Mouse (Mus musculus): Measurements from ENCODE around the gene Tbc1d14. TPM values are rescaled to one million over a fixed set of nuclear protein-coding genes. Genes with fewer than 3 reads are reported as not detected.

The Tbc1d14 gene
- polyA plus RNA-seq, 1 experiment: 34.7 TPM

DNA sequence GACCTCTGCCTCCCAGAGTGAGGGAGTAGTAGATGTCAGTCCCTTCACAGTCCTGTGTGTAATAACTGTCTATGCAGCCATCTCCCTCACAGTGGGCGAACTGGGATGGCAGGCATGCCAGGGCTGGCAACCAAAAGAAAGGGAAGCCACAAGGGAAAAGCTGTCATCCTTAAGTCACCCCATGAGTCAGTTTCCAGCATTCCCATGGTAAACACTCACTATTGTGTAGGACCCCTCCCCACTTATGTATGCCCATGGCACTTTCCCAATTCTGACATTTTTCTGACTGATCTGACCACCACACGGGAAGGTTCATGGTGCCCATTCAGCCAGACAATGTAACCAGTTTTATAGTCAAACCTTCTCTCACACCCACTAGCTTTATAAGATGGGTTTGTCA, 132.4 kb downstream of the Tbc1d14 start:
- Histone ChIP-seq H3K27ac (ENCODE audit: control insufficient read depth, insufficient read depth, low read depth, low read length, poor library complexity) (no peak overlapping the region), H3K4me3 (replicated peaks; ENCODE audit: control insufficient read depth, low read depth, low read length) (no peak overlapping the region), H3K4me1 (ENCODE audit: control insufficient read depth, insufficient read depth, low read length) (no peaks in the 10 kb centered on the region; the same call in 1 of the 2 replicates)
- 81% methylated on average over 2 of the region's 2 CpGs for WGBS
- TF ChIP-seq POLR2A (IDR thresholded peaks at IDR 0.05; ENCODE audit: borderline replicate concordance, control insufficient read depth, low read depth, low read length): no peak
- TF ChIP-seq CTCF (IDR thresholded peaks at IDR 0.05; ENCODE audit: control insufficient read depth, insufficient read depth, low read length): no peak

DNA sequence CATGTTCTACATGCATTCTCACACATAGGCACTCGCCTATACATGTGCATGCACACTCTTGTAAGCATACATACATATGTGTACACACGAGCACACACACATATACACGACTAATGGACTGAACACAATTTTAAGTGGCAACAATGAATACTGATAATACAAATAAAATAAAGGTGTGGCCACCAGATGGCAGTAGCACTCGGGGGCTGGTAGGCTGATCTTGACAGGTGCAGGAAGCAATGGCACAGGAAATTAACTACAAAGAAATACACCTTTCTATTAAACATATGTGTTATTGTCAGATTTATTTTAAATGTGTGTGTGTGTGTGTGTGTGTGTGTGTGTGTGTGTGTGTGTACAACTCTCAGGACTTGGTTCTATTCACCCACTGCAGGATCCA, 134.2 kb downstream of the Tbc1d14 start:
- H3K4me1 ChIP-seq (ENCODE audit: control insufficient read depth, insufficient read depth, low read length): no peaks in the 10 kb centered on the region
- WGBS: 4% methylated on average over 4 of the region's 4 CpGs
- peak; percentile 80 for TF ChIP-seq CTCF (IDR thresholded peaks at IDR 0.05; ENCODE audit: control insufficient read depth, insufficient read depth, low read length)
- no peak for TF ChIP-seq POLR2A (IDR thresholded peaks at IDR 0.05; ENCODE audit: borderline replicate concordance, control insufficient read depth, low read depth, low read length)

DNA sequence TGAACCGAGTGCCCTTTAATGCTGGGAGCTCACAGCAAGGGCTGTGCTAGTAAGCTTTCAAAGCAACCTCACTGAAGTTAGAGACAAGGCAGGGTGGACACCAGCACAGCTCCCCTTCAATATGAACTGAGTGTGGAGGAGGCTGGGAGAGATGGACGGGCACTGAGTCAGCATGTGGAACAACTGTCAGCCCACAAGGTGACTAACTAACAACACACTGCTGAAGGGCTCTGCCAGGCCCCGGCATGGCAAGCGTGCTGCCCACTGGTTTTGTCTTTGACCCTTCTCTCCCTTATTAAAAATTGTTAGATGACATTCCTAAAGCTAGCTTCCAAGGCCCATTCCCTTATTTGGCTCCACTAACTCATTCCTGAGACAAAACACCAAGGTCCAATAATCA, 135.4 kb downstream of the Tbc1d14 start:
- WGBS: 68% methylated on average over 4 of the region's 4 CpGs
- H3K27ac ChIP-seq (ENCODE audit: control insufficient read depth, insufficient read depth, low read depth, low read length, poor library complexity): no peak overlapping the region
- no peaks in the 10 kb centered on the region for H3K4me1 ChIP-seq (ENCODE audit: control insufficient read depth, insufficient read depth, low read length)
- no peak for TF ChIP-seq POLR2A (IDR thresholded peaks at IDR 0.05; ENCODE audit: borderline replicate concordance, control insufficient read depth, low read depth, low read length)
- TF ChIP-seq CTCF (IDR thresholded peaks at IDR 0.05; ENCODE audit: control insufficient read depth, insufficient read depth, low read length): no peak
- H3K4me3 ChIP-seq (replicated peaks; ENCODE audit: control insufficient read depth, low read depth, low read length): no peak overlapping the region

More for the DNA sequence above, 134.2 kb downstream of the Tbc1d14 start:
- H3K4me3 ChIP-seq (replicated peaks; ENCODE audit: control insufficient read depth, low read depth, low read length): no peak overlapping the region
- no peak overlapping the region for H3K27ac ChIP-seq (ENCODE audit: control insufficient read depth, insufficient read depth, low read depth, low read length, poor library complexity)

DNA sequence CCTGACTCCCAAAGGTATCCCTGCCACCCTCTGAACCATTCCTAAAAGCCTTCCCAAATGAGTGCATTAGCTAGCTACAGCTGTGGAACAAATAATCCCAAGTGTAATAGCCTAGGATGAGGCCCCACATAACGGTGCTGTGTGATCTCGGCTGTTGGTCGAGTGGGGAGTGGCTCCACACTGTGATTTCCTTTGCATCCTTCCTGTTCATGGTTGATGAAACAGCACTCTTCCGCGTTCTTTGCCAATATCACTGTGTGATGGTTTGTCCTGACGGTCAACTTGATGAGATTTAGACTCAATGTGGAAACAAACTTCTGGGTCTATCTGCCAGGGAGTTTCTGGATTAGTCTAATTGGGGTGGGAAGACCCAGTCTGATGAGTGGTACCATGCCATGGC, 140.3 kb downstream of the Tbc1d14 start:
- 15% methylated on average over 6 of the region's 6 CpGs for WGBS
- TF ChIP-seq POLR2A (IDR thresholded peaks at IDR 0.05; ENCODE audit: borderline replicate concordance, control insufficient read depth, low read depth, low read length) (no peak), CTCF (IDR thresholded peaks at IDR 0.05; ENCODE audit: control insufficient read depth, insufficient read depth, low read length) (no peak)
- no peaks in the 10 kb centered on the region; the same call in 1 of the 2 replicates for H3K4me1 ChIP-seq (ENCODE audit: control insufficient read depth, insufficient read depth, low read length)
- H3K4me3 ChIP-seq (replicated peaks; ENCODE audit: control insufficient read depth, low read depth, low read length): no peak overlapping the region
- no peak overlapping the region for H3K27ac ChIP-seq (ENCODE audit: control insufficient read depth, insufficient read depth, low read depth, low read length, poor library complexity)

DNA sequence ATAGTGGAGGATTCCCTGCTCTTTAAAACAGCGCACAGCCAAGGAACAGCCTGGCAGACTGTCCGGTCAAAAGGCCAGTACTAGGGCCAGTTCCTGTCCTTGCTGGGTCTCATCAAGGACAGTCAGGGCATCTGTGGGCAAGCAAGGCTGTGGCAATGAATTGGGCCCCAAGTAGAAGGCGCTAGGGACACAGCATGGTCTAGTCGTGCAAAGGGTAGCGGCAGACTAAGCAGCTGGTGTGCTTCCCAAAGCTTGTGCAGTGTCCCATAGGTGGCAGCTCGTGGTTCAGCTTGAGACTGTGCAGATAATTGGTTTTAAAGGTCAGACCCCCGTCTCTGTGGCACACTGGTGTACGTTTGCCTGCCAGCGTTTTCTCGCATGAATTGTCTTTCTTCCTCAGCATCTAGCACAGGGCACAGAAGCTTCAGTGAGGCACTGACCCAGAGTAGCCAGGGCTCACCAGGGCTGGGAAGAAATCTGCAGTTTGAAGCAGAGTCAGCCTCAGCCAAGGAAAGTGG, 141.1 kb downstream of the Tbc1d14 start:
- no peak overlapping the region for H3K4me3 ChIP-seq (replicated peaks; ENCODE audit: control insufficient read depth, low read depth, low read length)
- H3K4me1 ChIP-seq (ENCODE audit: control insufficient read depth, insufficient read depth, low read length): no peaks in the 10 kb centered on the region; the same call in 1 of the 2 replicates
- WGBS: 73% methylated on average over 10 of the region's 10 CpGs

DNA sequence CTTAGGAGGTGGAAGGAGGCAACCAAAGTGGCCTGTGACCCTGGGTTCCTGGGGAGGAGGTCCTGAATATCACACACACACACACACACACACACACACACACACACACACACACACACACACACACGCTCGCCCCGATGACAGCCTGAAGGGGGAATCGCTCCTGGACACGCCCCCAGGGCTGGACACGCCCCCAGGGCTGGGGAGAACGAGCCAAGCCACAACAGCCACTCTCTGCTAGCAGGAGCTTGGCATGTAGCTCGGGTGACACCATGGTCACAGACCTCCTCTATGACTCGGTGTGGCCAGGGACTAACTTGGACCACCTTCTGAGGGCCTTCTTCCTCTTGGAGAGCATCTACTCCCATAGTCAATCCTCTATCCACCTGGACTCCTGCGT, 142.0 kb downstream of the Tbc1d14 start:
- Histone ChIP-seq H3K4me1 (ENCODE audit: control insufficient read depth, insufficient read depth, low read length) (no peaks in the 10 kb centered on the region; the same call in 1 of the 2 replicates), H3K27ac (ENCODE audit: control insufficient read depth, insufficient read depth, low read depth, low read length, poor library complexity) (no peak overlapping the region), H3K4me3 (replicated peaks; ENCODE audit: control insufficient read depth, low read depth, low read length) (no peak overlapping the region)
- 13% methylated on average over 10 of the region's 10 CpGs for WGBS
- TF ChIP-seq POLR2A (IDR thresholded peaks at IDR 0.05; ENCODE audit: borderline replicate concordance, control insufficient read depth, low read depth, low read length) (no peak), CTCF (IDR thresholded peaks at IDR 0.05; ENCODE audit: control insufficient read depth, insufficient read depth, low read length) (no peak)

More for the DNA sequence above, 141.1 kb downstream of the Tbc1d14 start:
- TF ChIP-seq POLR2A (IDR thresholded peaks at IDR 0.05; ENCODE audit: borderline replicate concordance, control insufficient read depth, low read depth, low read length) (no peak), CTCF (IDR thresholded peaks at IDR 0.05; ENCODE audit: control insufficient read depth, insufficient read depth, low read length) (no peak)
- H3K27ac ChIP-seq (ENCODE audit: control insufficient read depth, insufficient read depth, low read depth, low read length, poor library complexity): no peak overlapping the region

DNA sequence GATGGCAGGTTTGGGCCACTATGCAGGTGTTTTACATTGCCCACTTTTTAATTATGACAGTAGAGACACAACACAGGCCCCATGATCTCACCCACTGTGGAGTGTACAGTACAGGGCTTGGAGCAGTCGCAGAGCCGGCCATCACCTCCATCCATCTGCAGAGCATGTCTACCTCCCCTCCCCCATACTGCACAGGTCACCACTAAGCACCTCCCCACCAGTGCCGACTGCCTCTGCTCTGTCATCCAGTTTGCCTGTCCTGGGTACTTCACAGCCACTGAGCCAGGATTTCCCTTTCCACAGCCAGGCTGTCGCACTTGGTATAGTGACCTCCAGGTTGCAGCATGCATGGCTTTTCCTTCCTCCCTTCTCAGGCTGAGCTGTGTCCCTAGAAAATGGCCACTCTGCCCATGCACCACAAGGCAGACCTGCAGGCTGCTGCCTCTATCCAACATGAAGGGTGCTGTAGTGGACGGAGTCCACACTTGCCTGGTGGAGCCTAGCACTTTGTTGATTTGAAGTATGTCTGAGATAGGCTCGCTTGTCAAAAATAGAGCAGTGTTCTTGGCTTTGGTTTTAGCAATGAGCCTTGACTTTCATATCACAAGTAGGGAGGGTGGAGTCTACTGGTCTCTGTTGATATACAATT, 143.2 kb downstream of the Tbc1d14 start:
- Histone ChIP-seq H3K4me3 (replicated peaks; ENCODE audit: control insufficient read depth, low read depth, low read length) (no peak overlapping the region), H3K27ac (ENCODE audit: control insufficient read depth, insufficient read depth, low read depth, low read length, poor library complexity) (no peak overlapping the region), H3K4me1 (ENCODE audit: control insufficient read depth, insufficient read depth, low read length) (no peaks in the 10 kb centered on the region; the same call in 1 of the 2 replicates)
- 65% methylated on average over 6 of the region's 6 CpGs for WGBS
- TF ChIP-seq POLR2A (IDR thresholded peaks at IDR 0.05; ENCODE audit: borderline replicate concordance, control insufficient read depth, low read depth, low read length) (no peak), CTCF (IDR thresholded peaks at IDR 0.05; ENCODE audit: control insufficient read depth, insufficient read depth, low read length) (no peak)

DNA sequence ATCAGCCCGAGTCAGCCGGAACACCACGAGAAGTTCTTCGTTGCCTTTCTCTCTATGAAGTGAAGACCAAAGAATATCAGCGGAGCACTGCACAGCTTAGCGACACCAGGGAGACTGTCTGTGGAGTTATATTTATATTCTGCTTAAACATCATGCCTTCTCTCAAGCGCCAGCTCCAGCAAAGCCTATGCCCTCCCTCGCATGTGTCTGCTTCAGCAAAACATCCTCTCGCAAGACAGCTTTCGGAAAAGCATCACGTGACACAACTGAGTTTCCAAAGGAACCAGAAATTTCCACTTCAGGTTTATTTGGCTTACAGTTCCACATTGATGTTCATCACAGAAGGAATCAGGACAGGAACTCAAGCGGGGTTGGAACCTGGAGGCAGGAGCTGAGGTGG, 145.2 kb downstream of the Tbc1d14 start:
- WGBS: 87% methylated on average over 12 of the region's 12 CpGs
- H3K27ac ChIP-seq (ENCODE audit: control insufficient read depth, insufficient read depth, low read depth, low read length, poor library complexity): no peak overlapping the region
- H3K4me3 ChIP-seq (replicated peaks; ENCODE audit: control insufficient read depth, low read depth, low read length): no peak overlapping the region
- H3K4me1 ChIP-seq (ENCODE audit: control insufficient read depth, insufficient read depth, low read length): no peaks in the 10 kb centered on the region; the same call in 1 of the 2 replicates
- TF ChIP-seq POLR2A (IDR thresholded peaks at IDR 0.05; ENCODE audit: borderline replicate concordance, control insufficient read depth, low read depth, low read length) (no peak), CTCF (IDR thresholded peaks at IDR 0.05; ENCODE audit: control insufficient read depth, insufficient read depth, low read length) (no peak)

All from bone marrow, adult 2 months (tissue).